Mouse (Mus musculus): ENCODE data around the gene Tmem44.
A peak's percentile ranks its signal among the peaks of the same experiment; 100 is the strongest.

The Tmem44 gene

DNA sequence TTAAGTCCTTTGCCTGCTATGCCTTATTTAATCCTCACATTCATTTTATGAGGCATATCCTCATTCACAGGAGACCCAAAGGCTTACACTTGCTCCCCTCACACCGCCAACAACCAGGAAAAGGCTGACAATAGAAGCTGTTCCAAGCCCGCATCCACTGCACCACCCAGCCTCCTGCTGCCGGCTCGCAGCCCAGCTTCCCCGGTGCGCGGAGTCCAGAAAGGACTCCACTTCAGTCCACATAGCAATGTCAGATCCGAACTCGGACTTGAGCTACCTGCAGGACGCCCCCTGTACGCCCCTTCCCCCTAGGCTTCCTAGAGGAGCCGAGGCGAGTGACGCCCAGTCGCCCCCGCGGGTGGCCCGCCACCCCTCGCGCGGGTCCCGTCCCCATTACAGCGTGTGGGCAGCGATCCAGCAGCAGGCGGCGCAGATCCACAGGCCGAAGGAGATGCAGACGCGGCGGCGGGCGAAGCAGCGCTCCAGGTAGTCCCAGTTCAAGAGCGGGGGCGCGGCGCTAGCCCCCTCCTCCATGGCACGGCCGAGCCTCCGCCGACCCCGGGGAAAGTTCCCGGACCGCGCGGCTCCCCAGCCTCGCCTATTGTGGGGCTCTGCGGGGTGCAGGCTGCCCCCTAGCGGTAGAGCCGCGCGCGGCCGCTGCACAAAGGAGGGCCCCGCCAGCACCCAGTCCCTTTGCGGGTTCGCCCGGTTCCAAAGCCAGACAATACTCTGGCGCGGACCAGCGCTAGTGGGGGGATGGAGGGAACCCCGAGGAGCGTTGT lies 485 bp downstream of the Tmem44 start:
- peak; percentile 99 for DNase-seq

DNA sequence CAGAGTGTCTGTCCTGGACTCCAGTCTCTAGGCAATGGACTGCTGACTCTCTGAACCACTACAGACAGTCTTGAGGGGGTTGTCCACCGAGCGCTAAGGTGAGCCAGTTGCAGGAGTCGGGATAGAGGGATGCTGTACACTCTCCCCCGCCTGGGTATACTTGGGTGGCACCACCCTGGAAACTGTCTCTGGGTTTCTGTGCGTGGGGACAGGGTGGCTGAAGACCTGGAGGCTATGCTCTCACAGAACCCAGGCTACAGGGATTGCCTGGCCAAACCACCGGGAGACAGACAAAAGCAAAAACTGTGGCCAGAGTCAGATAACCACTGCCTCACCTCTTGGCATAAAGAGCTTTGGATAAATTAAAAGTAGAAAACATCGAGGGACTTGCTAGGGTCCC lies 1.1 kb downstream of the Tmem44 start:
- DNase-seq, result peak; percentile 85

DNA sequence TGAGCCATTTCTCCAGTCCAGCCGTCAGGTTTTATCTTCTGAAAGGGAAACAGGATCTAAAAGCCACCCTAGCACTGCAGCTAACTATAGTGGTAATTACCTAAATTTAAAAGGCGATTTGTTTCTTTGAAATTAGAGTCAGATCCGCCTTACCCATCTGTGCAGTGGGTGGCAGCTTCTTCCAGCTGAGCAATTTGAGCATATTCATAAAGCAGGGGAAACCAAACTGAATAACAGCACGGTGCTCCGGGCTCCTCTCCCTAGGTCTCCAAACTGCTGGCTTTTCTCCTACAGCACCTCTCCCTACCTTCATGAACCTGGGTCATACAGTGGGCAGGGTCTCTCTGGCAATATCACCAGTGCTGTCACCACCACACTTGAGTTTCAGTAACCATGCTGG lies 2.4 kb downstream of the Tmem44 start:
- no peak for DNase-seq

DNA sequence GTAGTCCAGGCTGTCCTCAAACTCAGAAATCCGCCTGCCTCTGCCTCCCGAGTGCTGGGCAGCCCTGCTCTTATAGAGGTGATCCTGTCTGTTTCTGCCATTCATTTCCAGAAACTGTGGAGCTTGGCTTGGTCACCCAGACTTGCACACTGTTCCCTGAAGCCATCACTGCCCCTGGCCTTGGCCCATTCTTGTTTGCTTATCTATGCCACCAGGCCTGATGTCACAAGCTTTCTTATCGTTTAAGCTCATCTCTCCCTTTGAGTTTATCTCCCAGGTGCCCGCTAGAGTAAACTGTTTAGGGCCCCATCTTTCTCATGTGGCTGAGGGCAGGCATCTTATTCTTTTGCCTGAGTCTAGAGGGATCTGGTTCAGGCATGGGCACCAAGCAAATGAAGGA lies 5.9 kb downstream of the Tmem44 start:
- no peak for DNase-seq

DNA sequence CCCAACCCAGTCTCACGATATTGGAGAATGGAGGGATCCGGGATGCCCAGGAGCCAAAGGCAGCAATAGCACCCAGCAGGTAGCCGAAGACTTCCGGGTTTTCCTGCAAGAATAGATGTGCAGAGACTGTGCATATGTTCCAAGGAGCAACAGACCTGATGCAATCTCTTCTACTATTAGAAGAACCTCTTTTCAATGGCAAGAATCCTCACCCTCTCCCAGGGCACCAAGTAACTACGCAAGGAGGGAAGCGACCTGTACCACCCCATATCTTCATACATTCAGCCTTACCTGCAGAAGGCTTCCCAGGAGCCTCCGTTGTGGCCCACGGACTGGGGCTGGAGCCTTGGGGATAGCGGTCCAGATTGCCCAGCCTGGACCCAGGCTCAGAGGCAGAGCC lies 7.3 kb downstream of the Tmem44 start:
- peak; percentile 85 for DNase-seq

DNA sequence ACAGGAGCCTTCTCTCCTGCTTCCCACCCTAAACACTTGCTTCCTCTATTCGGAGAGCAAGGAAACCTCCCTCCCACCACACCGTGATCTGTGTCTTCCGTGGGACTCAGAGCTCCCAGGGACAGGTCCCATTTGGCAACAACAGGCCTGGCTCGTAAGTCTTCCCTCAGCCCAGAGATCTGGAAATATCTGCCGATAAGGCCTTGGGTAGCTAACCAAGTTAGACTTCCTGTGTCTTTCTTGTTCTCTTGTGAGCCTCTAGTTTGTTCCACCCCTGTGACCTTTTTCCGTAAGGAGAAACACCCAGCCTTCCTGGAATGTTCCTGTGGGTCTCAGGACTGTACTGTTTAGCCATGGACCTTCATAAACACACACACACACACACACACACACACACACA lies 7.8 kb downstream of the Tmem44 start:
- DNase-seq, result peak; percentile 93

DNA sequence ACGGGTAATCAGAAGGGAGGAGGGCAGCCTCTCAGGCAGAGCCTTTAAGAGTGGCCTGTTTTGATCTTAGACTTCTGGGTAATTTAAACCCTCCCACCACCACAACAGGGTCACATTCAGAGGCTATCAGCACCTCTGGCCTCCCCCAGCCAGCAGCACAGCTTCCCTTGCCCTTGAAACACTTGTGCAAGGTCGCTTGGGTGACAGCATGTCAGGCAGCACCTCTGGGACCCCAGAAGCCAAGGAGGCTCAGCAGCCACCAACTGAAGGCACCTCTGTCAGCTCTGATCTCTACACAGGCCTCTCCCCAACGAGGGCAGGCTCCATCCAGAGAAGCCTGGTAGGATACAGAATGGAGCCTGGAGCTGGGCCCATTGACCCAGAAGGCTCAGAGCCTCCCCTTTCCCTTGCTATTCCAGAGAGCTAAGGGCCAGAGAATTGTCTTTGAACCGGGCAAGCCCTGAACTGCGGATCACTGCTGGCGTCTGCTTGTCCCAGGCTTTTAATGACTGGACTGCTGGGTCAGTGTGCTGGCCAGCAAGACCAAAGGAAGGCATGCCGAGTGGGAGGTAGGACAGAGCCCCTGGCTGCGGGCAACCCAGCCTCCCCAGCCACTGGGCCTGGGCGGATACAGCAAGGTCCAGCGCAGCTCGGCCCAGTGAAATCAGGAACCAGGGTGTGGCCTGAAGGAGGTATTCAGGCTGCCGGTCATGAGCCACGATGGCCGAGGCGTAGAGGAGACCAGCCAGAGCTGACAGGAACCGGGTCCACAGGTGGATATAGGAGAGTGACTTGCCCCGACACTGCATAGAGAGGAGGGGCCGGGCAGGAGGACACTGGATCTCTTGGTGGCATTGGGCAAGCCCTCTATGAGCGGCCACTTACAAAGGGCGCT lies 10.3 kb downstream of the Tmem44 start:
- DNase-seq, result peak; percentile 89

DNA sequence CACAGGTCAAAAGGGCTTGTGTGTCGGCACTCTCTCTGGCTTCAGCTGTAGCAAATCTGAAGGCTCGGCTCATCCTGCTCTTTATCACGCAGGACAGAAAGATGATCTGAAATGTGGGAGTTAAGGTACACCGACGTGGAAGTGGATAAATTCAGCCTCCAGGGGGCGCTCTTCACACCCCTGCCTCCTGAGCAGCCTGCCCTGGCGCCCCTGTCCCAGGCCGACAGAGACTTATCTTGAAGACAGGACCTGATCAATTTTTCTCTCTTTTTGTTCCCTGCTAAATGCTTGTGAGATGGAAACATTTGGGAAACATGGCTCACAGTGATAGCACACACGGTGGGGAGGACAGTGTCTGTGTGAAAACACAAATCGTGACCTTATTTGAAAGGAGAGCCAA lies 11.2 kb downstream of the Tmem44 start:
- DNase-seq, result peak; percentile 92

DNA sequence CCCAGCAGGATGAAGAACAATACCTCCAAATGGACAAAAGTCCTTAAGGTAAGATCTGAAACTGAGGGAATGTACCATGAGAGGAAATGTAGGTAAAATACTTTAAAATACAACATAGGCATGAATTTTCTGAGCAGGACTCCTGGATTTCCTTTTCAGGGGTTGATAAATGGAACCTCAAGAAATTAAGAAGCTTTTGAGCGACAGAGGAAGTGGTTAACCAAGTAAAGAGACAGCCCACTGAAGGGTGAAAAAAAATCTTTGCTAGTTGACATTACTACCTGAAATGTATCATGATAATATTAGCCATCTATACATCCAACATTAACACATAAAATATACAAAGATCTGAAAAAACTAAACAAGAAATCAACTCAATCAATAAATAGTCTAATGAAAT lies 15.6 kb downstream of the Tmem44 start:
- DNase-seq, result no peak

DNA sequence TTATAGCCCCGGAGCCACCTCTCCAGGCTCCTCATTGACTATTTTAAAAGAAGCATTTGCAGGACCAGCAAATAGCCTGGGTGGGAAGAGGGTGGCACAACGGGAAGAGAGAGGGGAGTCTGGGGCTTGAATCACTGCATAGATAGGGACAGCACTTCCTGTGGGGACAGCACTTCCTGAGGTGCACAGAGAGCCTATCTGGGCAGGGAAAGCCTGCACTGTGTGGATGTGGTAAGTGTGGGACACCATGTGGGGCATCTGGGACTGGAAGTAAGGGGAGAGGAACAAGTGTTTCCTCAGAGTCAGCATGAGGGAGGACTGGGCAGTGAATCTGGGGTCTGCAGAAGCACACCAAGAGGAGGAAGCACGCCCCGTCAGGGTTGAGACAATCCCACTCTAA lies 17.1 kb downstream of the Tmem44 start:
- peak; percentile 67 for DNase-seq

DNA sequence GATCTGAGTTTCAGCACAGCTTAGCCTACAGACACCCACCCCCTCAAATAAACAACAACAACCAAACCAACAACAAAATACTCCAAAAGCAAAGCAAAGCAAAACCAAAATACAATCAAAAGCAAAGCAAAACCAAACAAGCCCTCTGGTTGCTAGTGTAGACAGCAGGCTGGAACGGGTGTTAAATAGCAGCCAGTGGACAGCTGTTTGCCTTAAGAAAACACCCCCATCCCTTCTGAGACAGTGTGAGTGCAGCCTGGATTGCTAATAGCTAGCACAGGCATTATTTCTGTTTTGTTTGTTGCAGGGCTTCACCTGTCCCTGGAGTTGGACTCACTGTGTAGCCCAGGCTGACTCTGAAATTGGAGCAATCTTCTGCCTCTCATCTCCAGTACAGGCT lies 17.7 kb downstream of the Tmem44 start:
- no peak for DNase-seq

DNA sequence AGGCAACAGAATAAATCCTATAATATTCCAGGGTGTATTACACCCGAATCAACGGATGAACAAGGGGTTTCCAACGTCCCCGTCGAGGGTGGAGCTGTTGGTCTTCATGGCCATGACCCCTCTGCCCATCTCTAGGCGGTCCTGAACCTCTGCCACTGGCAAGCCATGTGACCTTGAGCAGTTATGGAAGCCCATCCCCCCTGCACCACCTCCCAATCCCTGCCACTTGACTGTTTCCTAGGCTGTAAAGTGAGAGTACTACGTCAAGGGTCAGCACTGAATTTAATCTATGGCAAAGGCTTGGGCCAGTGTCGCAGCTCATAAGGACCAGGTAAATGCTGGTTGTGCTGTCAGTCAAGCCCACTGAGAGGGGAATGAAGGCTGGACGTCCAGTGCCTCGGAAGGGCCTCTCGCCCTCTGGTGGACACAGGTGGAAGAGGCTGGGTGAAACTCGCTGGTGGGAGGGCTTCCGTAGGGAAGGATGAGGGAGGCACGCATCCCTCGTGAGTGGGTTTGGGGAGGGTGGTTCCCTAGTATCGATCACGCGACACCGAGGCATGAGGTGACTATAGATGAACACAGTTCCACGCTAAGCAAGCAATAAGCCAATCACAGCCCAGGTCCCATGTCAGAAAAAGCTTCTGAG lies 18.8 kb downstream of the Tmem44 start:
- peak; percentile 91 for DNase-seq

DNA sequence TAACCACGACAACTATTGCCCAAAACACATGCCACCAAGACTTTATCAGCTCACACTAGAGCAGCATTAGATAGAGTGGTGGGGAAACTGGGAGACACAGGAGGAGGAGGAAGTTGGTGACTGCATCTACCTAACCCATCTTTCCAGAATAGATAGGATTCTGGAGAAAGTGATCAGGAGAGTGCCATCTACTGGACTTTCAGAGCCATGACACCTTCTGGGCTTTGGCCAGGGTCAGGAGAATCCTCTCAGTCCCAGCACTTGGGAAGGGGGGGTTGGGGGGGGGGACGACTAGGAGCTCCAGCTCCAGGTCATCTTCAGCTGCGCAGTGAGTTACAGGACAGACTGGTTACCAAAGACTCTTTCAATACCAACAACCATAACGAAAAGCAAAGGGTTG lies 19.8 kb downstream of the Tmem44 start:
- DNase-seq, result peak; percentile 84

DNA sequence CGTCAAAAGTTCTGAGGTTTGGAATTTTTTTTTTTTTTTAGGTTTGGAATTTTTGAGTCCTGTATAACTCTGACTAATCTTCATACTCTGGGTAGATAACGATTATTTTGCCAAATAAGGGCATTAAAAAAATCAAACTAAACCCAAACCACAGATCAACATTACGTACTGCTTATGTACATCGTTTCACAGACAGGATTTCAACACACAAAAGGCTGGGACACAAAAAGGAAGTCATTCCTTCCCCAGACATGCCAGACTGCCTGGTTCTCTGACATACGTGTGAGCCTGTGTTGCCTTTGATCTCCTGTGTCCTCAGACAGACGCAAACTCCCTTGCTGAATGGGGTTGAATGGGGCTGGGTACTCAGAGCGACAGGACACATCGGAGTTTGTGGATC lies 22.3 kb downstream of the Tmem44 start:
- DNase-seq, result no peak

DNA sequence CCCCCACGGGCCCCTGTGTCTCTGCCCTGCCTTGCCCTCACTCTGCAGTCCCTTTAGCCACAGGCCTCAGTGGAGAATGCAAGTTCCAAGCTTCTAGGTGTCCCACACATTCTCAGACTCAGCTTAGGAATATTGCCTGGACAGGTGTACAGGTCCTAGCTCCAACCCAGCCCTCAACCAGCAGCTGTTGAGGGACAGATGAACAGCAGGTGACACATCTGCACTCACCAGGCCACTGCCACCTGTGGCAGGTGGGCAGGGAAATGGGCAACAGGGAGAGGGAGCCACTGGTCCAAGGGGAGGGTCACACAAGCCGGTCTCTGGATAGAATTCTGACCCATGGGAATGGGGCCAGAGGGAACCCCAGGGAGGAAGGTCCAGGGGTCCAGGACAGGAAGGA lies 22.8 kb downstream of the Tmem44 start:
- DNase-seq, result no peak

DNA sequence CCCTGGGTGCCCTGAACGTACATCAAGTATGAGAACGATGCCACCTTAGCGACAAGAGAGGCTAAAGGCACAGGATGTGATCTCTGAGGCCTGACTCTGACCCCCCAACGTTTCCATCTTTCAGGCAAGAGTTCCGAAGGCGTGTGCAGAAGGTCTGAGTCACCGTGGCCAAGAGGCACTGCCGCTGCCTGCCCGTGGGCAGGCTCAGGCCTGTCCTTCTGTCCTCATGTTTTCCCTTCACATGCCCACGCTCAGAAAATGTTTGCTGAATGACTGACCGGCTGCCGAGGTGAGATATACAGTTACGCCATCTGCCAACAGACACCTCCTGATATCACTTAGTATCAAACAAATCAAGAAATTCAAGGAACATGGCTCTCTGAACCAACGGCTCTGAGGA lies 24.9 kb downstream of the Tmem44 start:
- no peak for DNase-seq

DNA sequence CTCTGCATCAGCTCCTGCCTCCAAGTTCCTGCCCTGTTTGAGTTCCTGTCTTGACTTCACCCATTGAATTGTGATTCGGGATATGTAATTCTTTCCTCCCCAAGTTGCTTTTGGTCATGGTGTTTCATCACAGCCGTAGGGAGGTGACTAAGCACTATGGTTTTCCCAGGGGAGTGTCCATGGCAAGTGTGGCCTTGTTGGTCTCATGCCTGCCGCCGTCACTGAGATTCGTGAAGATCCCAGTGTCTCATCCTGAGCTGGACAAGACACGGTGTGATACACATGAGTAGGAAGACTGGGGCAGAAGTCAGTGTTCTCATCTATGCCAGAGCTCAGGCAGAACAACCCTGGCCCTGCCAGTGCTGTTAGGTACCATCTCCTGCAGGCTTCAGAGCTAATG lies 26.2 kb downstream of the Tmem44 start:
- DNase-seq, result no peak

DNA sequence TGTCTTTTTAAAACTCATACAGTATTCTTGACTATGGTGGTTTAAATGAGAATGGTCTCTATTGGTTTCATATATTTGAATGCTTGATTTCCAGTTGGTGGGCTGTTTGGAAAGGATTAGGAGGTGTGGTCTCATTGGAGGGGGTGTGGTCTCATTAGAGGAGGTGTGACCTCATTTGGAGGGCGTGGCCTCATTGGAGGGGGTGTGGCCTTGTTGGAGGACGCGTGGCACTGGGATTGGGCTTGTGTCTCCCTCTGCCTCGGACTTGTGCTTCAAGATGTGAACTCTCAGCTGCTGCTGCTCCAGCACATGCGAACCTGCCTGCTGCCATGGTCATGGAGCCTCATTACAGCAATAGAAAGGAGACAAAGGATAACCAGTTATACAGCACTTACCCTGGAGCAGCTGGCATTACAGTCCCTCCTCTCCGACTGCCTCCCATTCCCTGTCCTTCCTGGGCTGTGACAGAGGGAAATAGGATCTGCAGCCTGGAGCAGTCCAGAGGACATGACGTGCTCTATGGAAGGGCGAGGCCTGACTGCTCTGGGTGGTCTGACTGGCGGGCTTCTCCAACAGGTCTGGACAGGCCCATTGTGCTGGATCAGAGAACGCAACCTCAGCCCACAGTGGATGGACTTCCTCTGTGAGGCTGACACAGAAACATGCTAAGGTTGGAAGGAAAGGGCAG lies 28.2 kb downstream of the Tmem44 start:
- DNase-seq, result peak; percentile 87

DNA sequence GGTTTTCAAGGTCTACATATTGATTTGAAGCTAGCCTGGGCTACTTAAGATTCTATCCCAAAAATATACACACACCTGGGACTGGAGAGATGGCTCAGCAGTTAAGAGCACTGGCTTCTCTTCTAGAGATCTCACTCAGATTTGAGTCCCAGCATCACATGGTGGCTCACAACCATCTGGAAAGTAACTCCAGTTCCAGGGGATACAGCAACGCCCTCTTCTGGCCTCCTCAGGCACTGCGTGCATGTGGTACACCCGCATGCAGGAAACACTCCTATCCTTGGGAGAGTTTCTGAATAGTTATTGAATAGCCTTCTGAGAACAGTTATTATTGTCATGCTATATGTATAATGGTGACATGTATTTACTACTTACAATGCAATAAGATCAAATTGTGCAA lies 29.5 kb downstream of the Tmem44 start:
- DNase-seq, result peak; percentile 88

DNA sequence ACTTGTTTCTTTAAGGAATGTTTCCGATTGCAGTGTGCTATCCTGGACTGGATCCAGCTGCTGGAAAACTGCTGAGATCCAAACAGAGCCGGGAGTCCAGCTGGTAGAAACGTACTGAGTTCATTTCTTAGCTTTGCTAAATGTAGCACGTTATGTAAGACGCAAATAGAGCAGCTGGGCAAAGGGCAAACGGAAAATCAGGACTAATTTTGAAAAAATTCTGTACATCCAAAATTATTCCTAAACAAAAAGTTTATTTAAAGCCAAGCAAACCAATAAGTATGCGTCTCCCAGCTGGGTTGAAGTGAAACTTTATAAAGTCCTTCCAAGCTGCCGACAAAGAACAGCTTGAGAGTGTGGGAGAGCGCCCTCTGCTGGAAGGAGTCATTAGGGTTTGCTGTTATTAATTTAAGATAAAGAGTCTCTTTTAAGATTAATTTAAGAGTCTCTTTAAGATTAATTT lies 30.2 kb downstream of the Tmem44 start:
- DNase-seq, result peak; percentile 97

DNA sequence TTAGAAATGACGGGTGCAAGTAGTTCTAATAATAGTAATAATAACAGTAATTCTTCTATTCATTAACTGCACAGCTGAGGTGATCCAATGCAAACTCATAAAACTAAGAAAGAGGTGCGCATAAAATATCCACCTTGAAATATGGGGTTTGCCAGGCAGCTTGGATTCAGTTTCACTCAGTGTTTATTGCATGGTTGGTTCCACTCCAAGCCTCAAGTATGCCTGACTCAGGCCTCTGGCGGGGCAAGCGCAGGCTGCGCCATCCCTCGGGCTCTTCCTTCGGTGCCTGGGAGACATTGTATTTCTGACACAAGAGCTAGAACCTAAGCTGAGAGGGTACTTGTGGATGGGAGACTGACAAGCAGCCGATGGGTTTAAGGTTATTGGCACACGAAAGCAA lies 32.0 kb downstream of the Tmem44 start:
- DNase-seq, result peak; percentile 84

DNA sequence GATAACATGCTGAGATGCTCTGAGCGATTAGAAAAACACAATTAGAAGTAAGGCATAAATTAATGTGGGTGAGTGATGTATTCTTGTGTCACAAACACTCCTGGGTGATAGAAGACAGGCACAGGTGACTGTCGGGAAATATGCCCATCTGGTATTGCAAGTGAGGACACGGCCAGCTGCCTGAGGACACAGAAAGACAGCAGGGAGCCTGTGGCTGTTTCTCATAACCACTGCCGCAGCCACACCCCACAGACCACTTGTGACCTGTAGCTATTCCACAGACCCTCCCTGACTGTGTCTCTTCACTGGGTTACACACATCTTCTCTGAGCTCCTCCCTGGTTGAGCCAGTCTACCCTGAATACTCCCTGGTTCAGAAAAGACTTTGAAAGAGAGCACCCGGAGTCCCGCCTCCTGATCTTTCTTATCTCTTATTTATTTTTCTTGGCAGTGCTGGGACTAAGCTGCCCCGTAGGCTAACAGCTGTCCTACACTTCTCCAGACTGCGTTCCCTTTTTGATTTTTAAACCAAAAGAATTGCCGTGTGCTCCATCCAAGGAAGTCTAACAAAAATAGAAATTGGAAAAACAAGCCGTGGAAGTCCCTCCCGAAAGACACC lies 32.9 kb downstream of the Tmem44 start:
- DNase-seq, result peak; percentile 97

DNA sequence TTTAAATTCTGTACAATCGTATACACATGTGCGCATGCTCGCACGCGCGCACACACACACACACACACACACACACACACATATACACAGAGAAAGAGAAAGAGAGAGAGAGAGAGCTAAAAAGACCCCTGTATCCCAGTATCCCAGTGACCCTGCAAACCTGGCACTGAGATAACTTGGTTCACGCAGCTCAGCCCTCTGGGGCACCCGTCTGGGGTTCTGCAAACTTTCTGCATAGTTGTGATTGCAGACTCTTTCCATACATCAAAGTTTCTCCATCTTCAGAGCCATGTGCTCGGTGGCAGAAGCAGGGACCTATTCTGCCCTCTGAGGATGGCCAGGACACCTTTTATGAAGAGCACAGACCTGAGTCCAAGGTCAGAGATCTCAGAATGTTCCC lies 33.6 kb downstream of the Tmem44 start:
- peak; percentile 83 for DNase-seq

Data from heart, adult 11 months (tissue).